Mouse (Mus musculus): ENCODE results near the gene Zfp141.

Zfp141 gene

DNA sequence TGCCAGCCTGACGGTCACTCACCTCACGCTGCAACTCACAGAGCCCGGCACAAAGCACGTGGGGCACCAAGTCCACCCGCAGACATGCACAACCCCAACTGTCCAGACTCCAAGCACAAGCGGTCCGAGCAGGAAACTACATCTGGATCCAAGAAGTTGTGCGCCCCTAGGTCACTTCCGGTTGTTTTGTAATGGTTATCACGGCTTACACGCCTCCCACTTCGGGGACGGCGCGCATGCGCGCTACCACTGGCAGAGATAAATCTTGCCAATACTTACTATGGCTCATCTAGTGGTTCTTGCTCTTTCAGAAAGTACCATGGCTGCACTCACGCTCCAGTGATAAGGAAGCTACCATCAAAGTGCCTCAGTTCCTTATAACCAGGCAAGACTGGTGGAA lies at the start of gene Zfp141:
Gene Zfp141 (minus strand): TSS at position 153 of the 400 bp plus-strand sequence.
- peak; percentile 87 for DNase-seq (ENCODE audit: low spot score)

DNA sequence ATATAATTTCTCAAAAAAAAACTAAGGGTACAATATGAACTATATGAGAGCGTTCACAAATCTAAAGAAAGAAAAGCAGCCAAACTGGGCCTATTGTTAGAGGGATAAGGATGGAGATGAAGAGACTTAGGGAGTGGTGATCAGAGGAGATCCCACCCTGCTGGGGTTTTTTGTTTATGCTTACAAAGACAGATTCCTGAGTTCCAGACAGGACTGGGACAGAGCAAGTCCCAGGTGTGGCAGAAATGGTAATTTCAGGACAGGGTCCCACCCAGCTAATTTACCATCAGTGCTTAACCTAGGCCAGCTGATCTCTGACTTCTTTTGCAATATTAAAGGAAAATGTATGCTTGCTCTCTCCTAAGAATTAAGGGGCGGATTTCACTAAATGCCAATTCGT lies 46.2 kb upstream of the Zfp141 start:
- DNase-seq (ENCODE audit: low spot score), result no peak

DNA sequence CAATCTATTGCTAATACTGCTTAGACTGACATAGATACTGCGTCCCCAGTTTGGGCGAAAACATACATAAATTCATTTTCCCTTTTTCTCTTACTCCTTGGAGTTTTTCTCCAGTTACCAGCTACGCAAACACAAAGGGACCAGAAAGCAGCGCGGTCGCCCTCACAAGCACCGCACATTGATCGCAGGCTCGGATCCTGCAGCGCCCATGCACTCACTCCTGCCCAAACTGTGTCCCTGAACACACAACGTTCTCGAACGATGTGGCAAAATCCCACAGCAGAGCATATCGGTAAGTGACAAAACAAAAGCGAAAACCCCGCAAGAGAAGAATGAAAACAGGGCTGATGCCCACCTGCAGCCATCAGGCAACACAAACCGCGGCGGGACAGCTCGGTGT lies 354 bp downstream of the Zfp141 start:
- DNase-seq (ENCODE audit: low spot score), result no peak

DNA sequence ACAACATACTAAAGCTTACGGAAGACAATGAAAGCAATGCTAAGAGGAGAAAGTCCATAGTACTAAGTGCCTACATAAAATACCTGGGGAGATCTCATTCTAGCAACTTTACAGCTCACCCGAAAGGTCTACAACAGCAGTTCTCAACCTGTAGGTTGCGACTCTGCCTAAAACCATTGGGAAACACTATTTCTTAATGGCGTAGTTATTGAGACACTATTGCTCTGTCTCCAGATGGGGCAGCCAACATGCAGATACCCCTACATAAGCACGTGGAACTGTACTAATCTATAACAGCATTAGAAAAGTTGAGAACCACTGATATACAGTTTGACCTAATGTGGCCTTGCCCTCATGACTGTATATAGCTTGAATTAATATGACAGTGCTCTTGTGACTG lies 7.3 kb downstream of the Zfp141 start:
- no peak for DNase-seq (ENCODE audit: low spot score)

DNA sequence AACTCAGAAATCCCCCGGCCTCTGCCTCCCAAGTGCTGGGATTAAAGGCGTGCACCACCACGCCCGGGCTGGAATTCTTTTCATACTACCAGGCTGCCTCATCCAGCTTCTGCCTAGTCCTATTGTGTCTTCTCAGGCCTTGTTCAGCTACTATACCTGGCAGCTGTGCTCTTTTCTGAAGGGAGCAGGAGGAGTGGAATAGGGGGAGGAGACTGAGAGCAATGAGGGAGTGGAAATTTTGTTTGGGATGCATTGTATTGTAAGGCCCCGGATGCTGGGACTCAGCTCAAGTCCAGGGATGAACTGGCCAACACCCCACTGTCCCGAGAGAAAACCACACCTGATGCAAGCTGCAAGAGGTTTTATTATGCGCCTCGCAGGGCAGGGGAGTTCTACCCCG lies 8.2 kb downstream of the Zfp141 start:
- no peak for DNase-seq (ENCODE audit: low spot score)

DNA sequence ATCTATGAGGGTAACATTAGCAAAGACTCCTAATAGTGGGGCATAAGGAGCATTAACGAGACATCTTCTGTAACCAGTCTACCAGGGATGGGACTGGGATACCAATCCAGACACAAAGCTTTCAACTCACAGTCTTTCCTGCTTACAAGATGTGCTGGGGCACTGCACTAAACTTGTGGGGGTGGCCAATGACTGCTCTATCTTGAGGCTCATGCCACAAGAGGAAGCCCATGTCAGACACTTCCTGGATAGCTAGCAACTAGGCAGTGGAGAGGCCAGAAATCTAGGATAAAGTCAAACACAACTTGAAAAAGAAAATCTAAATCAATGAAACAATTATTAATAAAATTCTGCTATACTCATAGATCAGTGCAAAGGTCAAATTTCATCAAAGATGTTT lies 9.3 kb downstream of the Zfp141 start:
- DNase-seq (ENCODE audit: low spot score), result no peak

DNA sequence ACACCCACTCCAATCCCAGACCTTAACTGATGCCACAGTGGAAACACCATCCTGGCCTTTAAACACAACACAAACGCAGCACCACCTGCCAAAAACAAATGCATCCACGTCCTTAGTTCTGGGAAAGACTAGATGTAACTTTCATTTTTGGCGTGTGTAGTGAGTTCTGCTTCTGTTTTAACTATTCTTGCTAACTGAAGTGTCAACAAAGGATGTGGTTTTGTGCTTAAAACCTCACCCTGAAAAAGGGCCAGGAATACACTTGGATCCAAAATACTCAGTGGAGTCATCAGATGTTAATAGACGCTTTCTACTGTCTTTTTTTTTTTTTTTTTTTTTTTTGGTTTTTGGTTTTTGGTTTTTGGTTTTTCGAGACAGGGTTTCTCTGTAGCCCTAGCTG lies 14.7 kb downstream of the Zfp141 start:
- no peak for DNase-seq (ENCODE audit: low spot score)

DNA sequence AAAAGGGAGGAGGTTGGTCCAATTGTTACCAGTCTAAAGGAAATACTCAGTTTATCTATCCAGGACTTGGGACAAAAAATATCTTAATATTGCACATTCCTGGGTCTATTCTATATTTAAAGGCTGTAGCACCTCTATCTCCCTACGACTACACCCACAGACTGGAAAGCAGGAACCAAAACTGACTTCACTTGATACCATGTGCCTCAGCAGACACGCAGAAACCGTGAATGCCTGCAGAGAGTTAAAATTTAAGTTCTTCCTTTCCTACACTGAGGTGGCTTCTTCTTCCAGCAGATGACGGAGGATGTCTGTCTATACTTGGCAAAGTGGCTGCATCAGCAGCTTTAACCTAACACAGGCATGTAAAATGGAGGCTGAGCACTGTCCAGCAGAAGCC lies 15.2 kb downstream of the Zfp141 start:
- no peak for DNase-seq (ENCODE audit: low spot score)

DNA sequence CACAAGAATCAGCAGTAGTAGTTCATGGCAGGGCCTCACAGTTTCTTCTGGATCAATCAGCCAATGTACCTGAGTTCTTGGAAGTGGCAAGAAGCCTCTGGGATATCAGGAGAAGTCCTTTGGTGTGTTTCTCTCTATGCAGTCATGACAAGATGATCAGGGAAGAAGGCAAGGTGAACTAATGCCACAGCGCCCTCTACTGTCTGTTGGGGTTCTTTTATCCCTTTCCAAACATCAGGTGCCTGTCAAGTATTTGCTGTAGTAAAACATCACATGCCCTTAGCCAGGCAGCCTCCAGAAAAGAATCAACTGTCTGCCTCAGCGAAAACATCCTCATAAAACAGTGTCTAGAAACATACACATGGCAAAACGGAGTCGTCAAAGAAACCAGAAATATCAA lies 50.9 kb downstream of the Zfp141 start:
- DNase-seq (ENCODE audit: low spot score), result no peak

DNA sequence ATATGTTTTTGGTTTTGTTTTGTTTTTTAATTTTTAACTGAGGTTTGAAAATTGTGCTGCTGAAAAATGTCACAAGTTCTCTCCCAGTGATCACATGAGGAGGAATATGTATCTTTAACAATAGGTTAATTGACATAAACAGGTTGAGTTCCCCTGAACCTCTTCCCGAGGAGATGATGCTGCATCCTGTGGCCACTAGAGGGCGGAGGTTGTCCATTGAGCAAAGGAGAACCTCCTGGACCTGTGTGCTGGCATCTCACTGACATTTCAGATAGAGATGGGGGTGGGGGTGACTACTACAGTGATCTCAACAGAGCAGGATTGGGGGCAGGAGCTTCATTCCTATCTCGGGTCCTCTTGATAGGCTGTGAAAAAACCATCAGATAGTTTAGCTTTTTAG lies 54.9 kb downstream of the Zfp141 start:
- DNase-seq (ENCODE audit: low spot score), result no peak

DNA sequence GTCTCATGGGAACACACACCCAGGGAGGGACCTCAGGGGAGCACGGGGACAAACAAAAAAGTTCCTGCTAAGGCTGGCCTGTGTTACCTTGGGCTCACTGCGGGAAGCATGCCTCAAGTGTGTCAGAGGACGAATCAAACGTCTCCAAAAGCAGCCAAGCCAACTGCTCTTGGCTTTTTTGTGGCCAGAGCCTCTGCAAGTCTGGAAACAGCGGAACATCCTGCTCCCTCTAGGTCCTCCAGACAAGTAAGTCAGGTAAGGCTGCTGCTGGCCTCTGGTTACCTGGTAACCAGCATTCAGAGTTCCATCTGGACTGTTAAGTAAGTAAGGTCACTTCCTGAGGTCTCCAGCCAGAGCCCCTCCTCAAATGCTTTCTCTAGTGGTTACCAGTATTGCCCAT lies 57.7 kb downstream of the Zfp141 start, which contains the start of gene 4933421I07Rik:
Gene 4933421I07Rik (minus strand): TSS at position 271 of the 400 bp plus-strand sequence.
- no peak for DNase-seq (ENCODE audit: low spot score)

DNA sequence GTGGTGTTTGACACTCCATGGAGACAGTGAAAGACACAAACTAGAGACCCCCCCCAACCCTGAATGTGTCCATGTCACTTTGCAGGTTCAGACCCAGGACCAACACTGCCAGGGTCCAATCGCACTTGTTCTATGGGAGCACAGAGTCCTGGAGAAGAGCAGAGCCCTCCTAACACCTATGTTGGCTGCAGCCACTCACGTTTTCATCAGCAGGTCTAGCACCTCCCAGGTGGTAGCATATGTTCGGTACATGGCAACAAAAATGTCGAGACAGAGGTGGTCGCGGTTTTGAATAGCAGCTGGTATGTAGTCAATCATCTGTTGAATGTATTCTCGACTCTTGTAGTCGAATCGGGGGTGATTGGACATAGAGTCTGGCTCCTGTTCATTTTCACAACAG lies 58.2 kb downstream of the Zfp141 start:
- DNase-seq (ENCODE audit: low spot score), result no peak
